In genomic region chr10:116919368-116920317, GRCm38 (mm10) we compare ENCODE assay signal across 27 mouse cellular contexts. TPM values are rescaled to one million over a fixed set of nuclear protein-coding genes. Genes with fewer than 3 reads are reported as not detected.
DNase-seq lines count a peak whose midpoint lies in the region; ATAC-seq and TF ChIP-seq lines count a peak whose summit lies in the region.
"Had no signal": no experiment of that assay in that cellular context is flagged by ENCODE, and none has a peak within 500 bp of the region (broad histone marks: within the 10 kb centered on the region; RNA-seq: fewer than 3 reads in every experiment).

No protein-coding gene starts in this region.

- 87% methylated on average over 25 of the region's 25 CpGs for WGBS in cerebellum, adult 2 months

- no peak for TF ChIP-seq POLR2A in cerebellum, adult 2 months (IDR thresholded peaks at IDR 0.05; ENCODE audit: borderline replicate concordance, insufficient read depth, low read length)

- no peak for TF ChIP-seq CTCF in cerebellum, adult 2 months (IDR thresholded peaks at IDR 0.05; ENCODE audit: borderline replicate concordance, insufficient read depth, low read depth, low read length)

- H3K27ac ChIP-seq in cerebellum, adult 2 months (ENCODE audit: insufficient read depth, low read length), result no peak overlapping the region
- H3K27ac ChIP-seq: embryonic facial prominence, embryonic 12.5 days; heart, embryonic 10.5 days; kidney, postnatal 0 days had no signal

- peak; percentile 24 for ATAC-seq in CD4-positive, CD25-positive, alpha-beta regulatory T cell, adult 4 months
- peak; percentile 45 for ATAC-seq in common myeloid progenitor, adult 5-6 weeks (replicated peaks; ENCODE audit: low read depth, poor library complexity, severe bottlenecking)
- ATAC-seq: forebrain, embryonic 14.5 days; hindbrain, embryonic 16.5 days; midbrain, embryonic 16.5 days had no signal

- no peaks in the 10 kb centered on the region for H3K27me3 ChIP-seq in cerebellum, adult 2 months (ENCODE audit: control insufficient read depth, insufficient read depth, low read length)
- H3K27me3 ChIP-seq: embryonic facial prominence, embryonic 12.5 days had no signal

- peak; percentile 72 for DNase-seq in naive thymus-derived CD4-positive, alpha-beta T cell, adult 2 months (ENCODE audit: low read depth)
- DNase-seq in thymus, postnatal 25 days, result peak; percentile 48
- DNase-seq in cerebellum, adult 2 months, result no peak
- no peak for DNase-seq in right cerebral cortex, adult 18-20 months
- no peak for DNase-seq in spleen, adult 12 weeks (ENCODE audit: low spot score)
- DNase-seq: adrenal gland, postnatal 36 days; cerebellum, adult 9-10 months; gastrocnemius, postnatal 25 days; heart, postnatal 4 days; kidney, adult 18-20 months; left cerebral cortex, postnatal 4 days; lung, adult 18-20 months; right cerebral cortex, postnatal 25 days had no signal

- H3K4me1 ChIP-seq in cerebellum, adult 2 months (ENCODE audit: control insufficient read depth, insufficient read depth, low read length), result no peaks in the 10 kb centered on the region
- H3K4me1 ChIP-seq: embryonic facial prominence, embryonic 12.5 days; heart, embryonic 10.5 days had no signal

- H3K4me3 ChIP-seq in cerebellum, adult 2 months (replicated peaks; ENCODE audit: insufficient read depth, low read depth, low read length), result no peak overlapping the region
- H3K4me3 ChIP-seq: embryonic facial prominence, embryonic 12.5 days; erythroblast, embryonic 14.5 days; heart, embryonic 10.5 days had no signal

RNA-seq across cellular contexts. Expression of gene Myrfl, which starts 22.9 kb away (rescaled TPM):
- under 1 TPM in 1 of 2 experiments, not detected in 1; 0.09 TPM for polyA plus RNA-seq in CD4-positive, CD25-positive, alpha-beta regulatory T cell, adult 4 months (2017; shearing (Covaris generic))
- 0.24 TPM in 1 of 2 replicates, not detected in the other for total RNA-seq in common myeloid progenitor, adult 5-6 weeks (2017)
- 0.10 and 0.17 TPM in 2 replicates for polyA plus RNA-seq in cerebellum, adult 2 months (2012; rRNA removed)
- total RNA-seq: liver, adult 2 months had no signal
- polyA plus RNA-seq: erythroblast, embryonic 14.5 days; G1E; liver, adult 2 months had no signal

RNA-seq across cellular contexts. Expression of gene Rab3ip, which starts 30.9 kb away (rescaled TPM):
- 10 to 100 TPM; 12.1 to 15.9 TPM for polyA plus RNA-seq in CD4-positive, CD25-positive, alpha-beta regulatory T cell, adult 4 months (2017; shearing (Covaris generic))
- 8.2 and 14.3 TPM in 2 replicates for total RNA-seq in common myeloid progenitor, adult 5-6 weeks (2017)
- polyA plus RNA-seq in cerebellum, adult 2 months (2012; rRNA removed), result 45.8 and 46.5 TPM in 2 replicates

RNA-seq across cellular contexts. Expression of gene Gm10271, which starts 52.8 kb away (rescaled TPM):
- not detected for polyA plus RNA-seq in CD4-positive, CD25-positive, alpha-beta regulatory T cell, adult 4 months (2017; shearing (Covaris generic))
- not detected in 2 replicates for total RNA-seq in common myeloid progenitor, adult 5-6 weeks (2017)
- not detected in 2 replicates for polyA plus RNA-seq in cerebellum, adult 2 months (2012; rRNA removed)
- total RNA-seq: adrenal gland, postnatal 36 days; G1E; gastrocnemius, postnatal 25 days; heart, postnatal 4 days; layer of hippocampus, adult 18-20 months; left cerebral cortex, adult 18-20 months; left cerebral cortex, postnatal 4 days; liver, adult 2 months; neutrophil, adult 5-6 weeks had no signal
- polyA plus RNA-seq: embryonic facial prominence, embryonic 12.5 days; erythroblast, embryonic 14.5 days; forebrain, embryonic 14.5 days; G1E; heart, embryonic 10.5 days; hindbrain, embryonic 16.5 days; kidney, postnatal 0 days; liver, adult 2 months; midbrain, embryonic 16.5 days had no signal

Comparison
In these comparisons a context has a peak if more than half of its experiments do, and no peak if none do; other contexts are left out.
1. DNase-seq: peak in naive thymus-derived CD4-positive, alpha-beta T cell, adult 2 months (single experiment) and thymus, postnatal 25 days (single experiment); none in cerebellum, adult 2 months (0 of 2), right cerebral cortex, adult 18-20 months (single experiment) and spleen, adult 12 weeks (single experiment).